Mouse (Mus musculus) ZHBTc4 (cell line): Measurements from ENCODE around the gene Gm20388.

Experiments used
- DNase-seq: peaks from one replicate; pipeline ENCODE4 v3.0.0-alpha.2; 2011; ENCODE audit warnings: low read depth, low spot score

Gm20388 gene

GRCm38 (mm10) chr8:120201351-120201750 lies 290.7 kb downstream of the Gm20388 start:
- DNase-seq = no peak

GRCm38 (mm10) chr8:120202546-120202945 lies 291.9 kb downstream of the Gm20388 start:
- DNase-seq = no peak

GRCm38 (mm10) chr8:120204736-120205360 lies 294.2 kb downstream of the Gm20388 start:
- DNase-seq = peak; percentile 14

- no peak for DNase-seq
Measured at GRCm38 (mm10) chr8:120205916-120206315, 295.3 kb downstream of the Gm20388 start.

GRCm38 (mm10) chr8:120207364-120207763 lies 296.7 kb downstream of the Gm20388 start:
- no peak for DNase-seq

- peak; percentile 47 for DNase-seq
Measured at GRCm38 (mm10) chr8:120208113-120208512, 297.5 kb downstream of the Gm20388 start.

- DNase-seq = peak; percentile 46
Measured at GRCm38 (mm10) chr8:120211345-120211744, 300.7 kb downstream of the Gm20388 start.

- no peak for DNase-seq
Measured at GRCm38 (mm10) chr8:120212596-120212995, 302.0 kb downstream of the Gm20388 start.

- DNase-seq = no peak
Measured at GRCm38 (mm10) chr8:120213229-120213628, 302.6 kb downstream of the Gm20388 start.

- DNase-seq = no peak
Measured at GRCm38 (mm10) chr8:120213939-120214338, 303.3 kb downstream of the Gm20388 start.

- no peak for DNase-seq
Measured at GRCm38 (mm10) chr8:120215416-120216141, 304.9 kb downstream of the Gm20388 start.

GRCm38 (mm10) chr8:120216855-120217830 lies 306.5 kb downstream of the Gm20388 start:
- peak; percentile 82 for DNase-seq

GRCm38 (mm10) chr8:120222548-120222947 lies 311.9 kb downstream of the Gm20388 start:
- no peak for DNase-seq

GRCm38 (mm10) chr8:120224521-120225420 lies 314.1 kb downstream of the Gm20388 start:
- peak; percentile 39 for DNase-seq

GRCm38 (mm10) chr8:120225421-120226151 lies 314.9 kb downstream of the Gm20388 start:
- no peak for DNase-seq

GRCm38 (mm10) chr8:120226700-120227577 lies 316.3 kb downstream of the Gm20388 start:
- DNase-seq = no peak

- no peak for DNase-seq
Measured at GRCm38 (mm10) chr8:120227578-120227876, 316.9 kb downstream of the Gm20388 start.

GRCm38 (mm10) chr8:120227891-120228591 lies 317.4 kb downstream of the Gm20388 start, which contains the start of gene Gse1:
Gene Gse1 (plus strand): TSS chr8:120228456.
- DNase-seq = peak; percentile 90
